ENCODE assay signal across 8 mouse cellular contexts in genomic region chrX:38564542-38565175, GRCm38 (mm10). TPM values are rescaled to one million over a fixed set of nuclear protein-coding genes. Genes with fewer than 3 reads are reported as not detected.
DNase-seq lines count a peak whose midpoint lies in the region; ATAC-seq and TF ChIP-seq lines count a peak whose summit lies in the region.

No protein-coding gene starts in this region.

- no peaks in the 10 kb centered on the region for H3K4me1 ChIP-seq in heart, embryonic 11.5 days (ENCODE audit: control insufficient read depth, insufficient read depth, low read length)
- H3K4me1 ChIP-seq in kidney, embryonic 16.5 days (ENCODE audit: insufficient read depth, low read length) = 0 out of 2 replicates have a peak, but pooled peaks cover 2% of the 10 kb centered on the region
- H3K4me1 ChIP-seq in liver, adult 2 months (ENCODE audit: control insufficient read depth, insufficient read depth, low read length) = no peaks in the 10 kb centered on the region; the same call in 1 of the 2 replicates

- 13% methylated on average over 35 of the region's 52 CpGs for WGBS in heart, embryonic 11.5 days (ENCODE audit: insufficient replicate concordance)
- WGBS in kidney, embryonic 16.5 days = 23% methylated on average over 26 of the region's 52 CpGs
- WGBS in liver, adult 2 months = under 1% methylated on average over 33 of the region's 52 CpGs

- no peaks in the 10 kb centered on the region for H3K36me3 ChIP-seq in heart, embryonic 11.5 days (ENCODE audit: control insufficient read depth, insufficient read depth, low read length)
- 0 out of 2 replicates have a peak, but pooled peaks cover 5% of the 10 kb centered on the region for H3K36me3 ChIP-seq in kidney, embryonic 16.5 days (ENCODE audit: insufficient read depth, low read length)
- H3K36me3 ChIP-seq in liver, adult 2 months (ENCODE audit: control insufficient read depth, insufficient read depth, low read length) = no peaks in the 10 kb centered on the region; the same call in 1 of the 2 replicates
- H3K36me3 ChIP-seq in myocyte (ENCODE audit: control insufficient read depth, insufficient read depth) = peaks cover 6% of the 10 kb centered on the region
- no peaks in the 10 kb centered on the region for H3K36me3 ChIP-seq in splenic B cell, adult 2 months (ENCODE audit: control insufficient read depth, insufficient read depth, low read length, poor library complexity, severe bottlenecking)

- no peaks in the 10 kb centered on the region for H3K9me3 ChIP-seq in heart, embryonic 11.5 days (replicated peaks; ENCODE audit: control insufficient read depth, low read length)
- H3K9me3 ChIP-seq in kidney, embryonic 16.5 days (ENCODE audit: low read length) = no peaks in the 10 kb centered on the region

- 0 out of 2 replicates have a peak, but pooled peaks have one; percentile 6 for TF ChIP-seq POLR2A in liver, adult 2 months (IDR thresholded peaks at IDR 0.05; ENCODE audit: extremely low read depth, insufficient read depth, low read length)
- peak; percentile 31 for TF ChIP-seq POLR2A in myocyte (IDR thresholded peaks at IDR 0.05; ENCODE audit: insufficient read length, low read depth)

- no peaks in the 10 kb centered on the region; the same call in 1 of the 2 replicates for H3K79me2 ChIP-seq in liver, adult 2 months (ENCODE audit: control insufficient read depth, insufficient read depth, low read length)
- H3K79me2 ChIP-seq in myocyte (ENCODE audit: control insufficient read depth, insufficient read depth) = peaks cover 12% of the 10 kb centered on the region

- TF ChIP-seq CTCF in liver, adult 2 months (IDR thresholded peaks at IDR 0.05; ENCODE audit: low read depth, low read length) = no peak

- peak overlapping the region; percentile 76 for H3K9ac ChIP-seq in heart, embryonic 11.5 days (ENCODE audit: low read depth, low read length)
- peak overlapping the region; percentile 77 for H3K9ac ChIP-seq in kidney, embryonic 16.5 days (replicated peaks; ENCODE audit: low read length)
- peak overlapping the region; percentile 99 for H3K9ac ChIP-seq in liver, adult 2 months (ENCODE audit: low read depth, low read length)

- peak overlapping the region; percentile 58 for H3K4me3 ChIP-seq in heart, embryonic 11.5 days (ENCODE audit: low read depth, low read length)
- peak overlapping the region; percentile 59 for H3K4me3 ChIP-seq in kidney, embryonic 16.5 days (ENCODE audit: low read length)
- H3K4me3 ChIP-seq in liver, adult 2 months (ENCODE audit: insufficient read depth, low read depth, low read length) = peak overlapping the region; percentile 100
- H3K4me3 ChIP-seq in myocyte = peak overlapping the region; percentile 62

- peak overlapping the region; percentile 93 for H3K27ac ChIP-seq in heart, embryonic 11.5 days (ENCODE audit: low read depth, low read length)
- H3K27ac ChIP-seq in kidney, embryonic 16.5 days (ENCODE audit: low read length) = peak overlapping the region; percentile 97
- peak overlapping the region; percentile 100 for H3K27ac ChIP-seq in liver, adult 2 months (replicated peaks; ENCODE audit: insufficient read depth, low read depth, low read length)

- H3K27me3 ChIP-seq in heart, embryonic 11.5 days (ENCODE audit: control insufficient read depth, insufficient read depth, low read length) = no peaks in the 10 kb centered on the region
- H3K27me3 ChIP-seq in kidney, embryonic 16.5 days (ENCODE audit: insufficient read depth, low read length) = no peaks in the 10 kb centered on the region
- H3K27me3 ChIP-seq in liver, adult 2 months (ENCODE audit: control insufficient read depth, insufficient read depth, low read length) = no peaks in the 10 kb centered on the region
- H3K27me3 ChIP-seq in myocyte (ENCODE audit: control insufficient read depth, insufficient read depth, insufficient read length) = no peaks in the 10 kb centered on the region
- no peaks in the 10 kb centered on the region for H3K27me3 ChIP-seq in splenic B cell, adult 2 months (ENCODE audit: control insufficient read depth, insufficient read depth, low read length, poor library complexity, severe bottlenecking)

- H3ac ChIP-seq in myocyte (ENCODE audit: control insufficient read depth, insufficient read length) = peak overlapping the region; percentile 13

- peak; percentile 87 for DNase-seq in A20 (ENCODE audit: low read depth, low spot score)
- DNase-seq in brain, adult 2 months (ENCODE audit: low read depth, low spot score) = peak; percentile 96
- DNase-seq in liver, adult 2 months (ENCODE audit: extremely low read depth, low read depth, low spot score) = peak; percentile 78
- peak; percentile 88 for DNase-seq in splenic B cell, adult 2 months (ENCODE audit: low read depth, low spot score)

- peak; percentile 83 for ATAC-seq in erythroblast, adult 5-6 weeks (replicated peaks; ENCODE audit: low FRiP score, poor library complexity, severe bottlenecking)
- peak; percentile 91 for ATAC-seq in heart, embryonic 11.5 days (replicated peaks; ENCODE audit: insufficient number of reproducible peaks, low FRiP score, low TSS enrichment)
- peak; percentile 96 for ATAC-seq in kidney, embryonic 16.5 days (ENCODE audit: low FRiP score, low TSS enrichment)

- peak overlapping the region; percentile 71 for H3K4me2 ChIP-seq in heart, embryonic 11.5 days
- peak overlapping the region; percentile 66 for H3K4me2 ChIP-seq in kidney, embryonic 16.5 days (replicated peaks; ENCODE audit: low read depth, low read length)
- no peak overlapping the region for H3K4me2 ChIP-seq in myocyte (ENCODE audit: low read depth)

TF ChIP-seq in myocyte, 11 proteins besides CTCF, POLR2A, EP300 and RAD21:
- no peak for TF ChIP-seq SRF (IDR thresholded peaks at IDR 0.05; ENCODE audit: control insufficient read depth, insufficient read length, low read depth)
- peak; percentile 83 for TF ChIP-seq USF1 (IDR thresholded peaks at IDR 0.05; ENCODE audit: low read depth)
- TF ChIP-seq MYOG (IDR thresholded peaks at IDR 0.05; ENCODE audit: control insufficient read depth in 1 of 3, insufficient read depth in 1 of 3, insufficient read length in 2 of 3, low read depth in 2 of 3) = peak in 1 of 3 experiments; percentile 1
- peak; percentile 39 for TF ChIP-seq POLR2AphosphoS2 (IDR thresholded peaks at IDR 0.05; ENCODE audit: insufficient read length, low read depth)
- TF ChIP-seq E2F4 (IDR thresholded peaks at IDR 0.05; ENCODE audit: insufficient read depth) = no peak

RNA-seq across cellular contexts. Expression of gene Cul4b, which starts 11.3 kb away (rescaled TPM):
- 12.7 and 29.5 TPM in 2 replicates for total RNA-seq in erythroblast, adult 5-6 weeks (2015; ENCODE audit: low replicate concordance)
- 17.4 and 17.9 TPM in 2 replicates for total RNA-seq in erythroblast, adult 5-6 weeks (2017; ENCODE audit: low replicate concordance)
- polyA plus RNA-seq in heart, embryonic 11.5 days (2014; fragmentation: Nextera tagmentation; extraction: Ambion mirVana) = 31.7 and 37.2 TPM in 2 replicates
- polyA plus RNA-seq in kidney, embryonic 16.5 days (2015; fragmentation: Nextera tagmentation; extraction: Ambion mirVana) = 29.1 and 31.3 TPM in 2 replicates
- 17.0 and 17.9 TPM in 2 replicates for total RNA-seq in liver, adult 2 months (2014; rRNA removed)
- 2.5 and 3.0 TPM in 2 replicates for polyA plus RNA-seq in liver, adult 2 months (2012; rRNA removed)
- 7.2 TPM for polyA plus RNA-seq in myocyte (2012; fragmentation: generic; extraction: Trizol)

RNA-seq across cellular contexts. Expression of gene Mcts1, which starts 35.7 kb away (rescaled TPM):
- 8.1 and 36.4 TPM in 2 replicates for total RNA-seq in erythroblast, adult 5-6 weeks (2015; ENCODE audit: low replicate concordance)
- 11.7 and 21.2 TPM in 2 replicates for total RNA-seq in erythroblast, adult 5-6 weeks (2017; ENCODE audit: low replicate concordance)
- 51.2 and 56.5 TPM in 2 replicates for polyA plus RNA-seq in heart, embryonic 11.5 days (2014; fragmentation: Nextera tagmentation; extraction: Ambion mirVana)
- 77.7 and 81.7 TPM in 2 replicates for polyA plus RNA-seq in kidney, embryonic 16.5 days (2015; fragmentation: Nextera tagmentation; extraction: Ambion mirVana)
- total RNA-seq in liver, adult 2 months (2014; rRNA removed) = 31.5 and 37.3 TPM in 2 replicates
- polyA plus RNA-seq in liver, adult 2 months (2012; rRNA removed) = 8.2 and 10.5 TPM in 2 replicates
- 27.8 TPM for polyA plus RNA-seq in myocyte (2012; fragmentation: generic; extraction: Trizol)

Comparison
In these comparisons a context has a peak if more than half of its experiments do, and no peak if none do; other contexts are left out.
1. Peak in every context shown above with its lines: DNase-seq, ATAC-seq, H3K4me3 ChIP-seq and H3K27ac ChIP-seq.